Mouse (Mus musculus) mature B cell (primary cell): Measurements from ENCODE around the gene Ippk.

Experiments
- in situ Hi-C: fragments of 300-500 bp; cut with MboI; formaldehyde crosslinking; loops from 2 replicates; pipeline ENCODE4 v1.14.3; 2019

The Ippk gene

DNA sequence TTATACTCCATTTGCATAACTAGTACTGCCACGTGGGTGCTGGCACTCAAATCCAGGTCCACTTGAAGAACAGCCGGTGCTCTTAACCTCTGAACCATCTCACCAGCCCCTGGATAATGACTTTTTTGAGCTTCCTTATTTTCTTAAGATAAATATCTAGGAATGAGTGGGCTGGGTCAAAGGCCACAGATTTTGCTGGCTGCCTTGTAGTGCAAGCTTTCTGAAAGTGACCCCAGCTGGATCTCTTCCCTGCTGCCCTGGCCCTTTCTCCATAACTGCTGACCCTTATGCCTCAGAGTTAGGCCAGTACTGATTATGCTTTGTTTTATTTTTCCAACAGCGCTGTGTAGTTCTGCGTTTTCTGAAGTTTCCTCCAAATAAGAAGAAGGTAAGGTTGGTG is 9.5 kb downstream of the Ippk start:
- in situ Hi-C loops: no loop called here

- in situ Hi-C loops: no loop called here
These were observed 12.4 kb downstream of the Ippk start for GRCm38 (mm10) chr13:49433268-49434029.

- in situ Hi-C loops: no loop called here
These were observed 14.7 kb downstream of the Ippk start for GRCm38 (mm10) chr13:49435745-49436144.

DNA sequence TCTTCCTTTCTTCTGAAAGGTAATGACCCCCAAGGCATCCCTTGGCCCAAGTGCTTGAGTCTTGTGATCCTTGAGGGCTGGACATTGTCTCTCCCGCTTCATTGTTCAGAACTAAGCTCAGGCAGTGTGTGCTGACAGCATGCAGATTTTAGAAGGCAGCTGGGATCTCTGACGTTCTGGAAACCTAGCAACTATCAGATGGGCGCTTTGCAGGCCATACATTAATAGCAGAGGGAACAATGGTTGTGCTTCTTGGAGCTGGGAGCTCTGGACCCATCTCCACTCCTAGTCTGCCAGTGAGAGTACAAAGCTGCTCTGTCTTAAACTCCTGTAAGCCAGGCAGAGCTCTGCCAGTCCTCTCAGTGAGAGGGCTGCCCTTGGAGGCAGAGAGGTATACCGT is 15.1 kb downstream of the Ippk start:
- in situ Hi-C loops: no loop called here

GRCm38 (mm10) chr13:49444451-49444850 is 23.4 kb downstream of the Ippk start:
- in situ Hi-C loops: no loop called here

DNA sequence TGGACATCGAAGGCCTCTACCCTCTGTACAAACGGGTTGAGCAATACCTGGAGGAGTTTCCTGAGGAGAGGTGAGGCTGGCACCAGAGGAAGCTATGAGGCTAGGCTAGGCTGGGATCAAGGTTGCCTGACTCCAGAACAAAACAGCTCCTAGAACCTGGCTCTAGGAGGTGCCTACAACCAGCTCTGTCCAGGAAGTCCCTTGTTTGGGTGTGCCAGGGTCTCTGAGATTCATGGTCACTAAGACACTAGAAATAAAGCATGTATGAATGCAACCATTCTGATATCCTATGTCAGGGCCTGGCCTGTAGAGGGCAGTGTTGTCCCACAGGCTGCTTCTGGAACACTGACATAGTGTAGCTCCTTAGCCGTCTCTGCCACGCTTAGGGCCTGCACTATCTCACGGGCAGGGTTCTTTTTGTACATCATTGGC is 28.3 kb downstream of the Ippk start:
- in situ Hi-C loops: no loop called here

GRCm38 (mm10) chr13:49460276-49460675 is 39.2 kb downstream of the Ippk start:
- in situ Hi-C loops: no loop called here

DNA sequence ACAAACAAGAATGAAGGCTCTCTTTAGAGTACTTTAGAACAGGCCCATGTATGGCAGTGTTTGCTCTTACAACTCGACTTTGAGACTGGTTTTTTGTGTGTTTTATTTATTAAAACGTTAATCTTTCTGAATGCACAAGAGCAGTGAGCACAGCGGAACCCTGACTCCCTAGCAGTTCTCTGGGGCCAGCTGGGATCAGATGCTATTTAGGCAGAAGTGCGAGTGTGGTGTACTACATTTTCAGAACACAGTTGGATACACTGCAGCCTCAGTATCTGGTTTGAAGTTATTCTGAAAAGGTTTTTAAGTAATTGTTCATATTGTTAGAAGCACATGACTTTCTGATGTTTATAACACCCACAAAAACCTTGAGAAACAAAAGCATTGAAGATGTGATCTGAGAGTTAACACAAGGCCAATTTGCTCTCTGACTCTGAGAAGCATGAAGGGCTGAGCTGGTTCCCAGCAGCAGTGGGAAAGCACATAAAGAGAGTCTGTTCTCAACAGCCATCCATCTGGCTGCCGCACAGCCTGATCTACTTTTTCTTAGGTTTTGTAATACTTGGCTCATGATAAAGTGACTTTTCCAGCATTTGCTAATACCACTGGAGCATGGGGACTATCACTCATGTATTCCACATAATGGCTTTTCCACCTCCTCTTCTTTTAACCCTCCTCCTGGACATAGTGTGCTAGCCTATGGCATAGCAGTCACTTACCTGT is 39.8 kb downstream of the Ippk start:
- in situ Hi-C loops: no loop called here

DNA sequence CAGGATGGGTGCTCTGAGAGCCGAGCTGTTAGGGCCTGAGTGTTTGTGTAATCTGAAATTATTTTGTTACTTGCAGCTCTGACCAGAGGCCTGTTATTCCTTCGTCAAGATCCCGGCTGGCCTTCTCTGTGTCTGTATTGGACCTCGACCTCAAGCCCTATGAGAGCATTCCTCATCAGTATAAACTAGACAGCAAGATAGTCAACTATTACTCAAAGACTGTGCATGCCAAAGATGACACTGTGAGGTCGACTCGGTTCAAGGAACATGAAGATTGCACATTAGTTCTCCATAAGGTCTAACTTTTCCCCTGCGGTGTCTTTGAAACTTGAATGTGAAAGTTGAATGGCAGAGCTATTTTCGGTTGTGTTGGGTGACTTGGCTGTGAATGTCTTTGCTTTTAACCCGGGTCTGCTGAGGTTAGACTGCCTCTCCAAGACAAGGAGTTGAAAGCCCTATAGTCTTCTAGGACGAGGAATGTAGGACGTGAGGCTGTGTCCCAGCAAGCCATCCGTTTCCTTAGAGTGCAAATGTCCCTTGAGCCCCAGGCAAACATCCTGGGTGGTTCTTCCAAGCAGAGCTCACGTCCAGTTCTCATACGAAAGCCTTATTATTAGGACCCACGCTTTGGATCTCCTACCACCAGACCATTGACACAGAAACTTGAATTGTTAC is 40.5 kb downstream of the Ippk start:
- in situ Hi-C loops: no loop called here

- in situ Hi-C loops: no loop called here
These were observed 41.9 kb downstream of the Ippk start for GRCm38 (mm10) chr13:49462921-49463320.

DNA sequence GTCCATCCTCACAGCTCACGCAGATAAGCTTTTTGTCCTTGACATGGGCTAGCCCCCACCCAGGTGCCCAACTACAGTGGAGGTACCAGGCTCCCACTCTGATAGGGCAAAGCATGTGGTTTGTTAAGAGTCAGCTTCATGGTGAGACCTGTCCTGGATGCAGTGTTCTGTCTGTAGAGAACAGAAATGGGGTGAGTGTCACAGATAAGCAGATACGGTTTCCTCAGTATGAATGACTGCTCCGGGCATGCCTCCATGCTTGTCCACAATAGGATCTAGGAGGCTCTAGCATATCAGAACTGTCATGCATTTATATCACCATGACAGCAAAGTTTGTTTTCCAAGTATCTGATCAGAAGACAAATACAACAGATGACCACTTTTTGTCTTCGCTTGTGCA is 44.8 kb downstream of the Ippk start:
- in situ Hi-C loops: no loop called here

DNA sequence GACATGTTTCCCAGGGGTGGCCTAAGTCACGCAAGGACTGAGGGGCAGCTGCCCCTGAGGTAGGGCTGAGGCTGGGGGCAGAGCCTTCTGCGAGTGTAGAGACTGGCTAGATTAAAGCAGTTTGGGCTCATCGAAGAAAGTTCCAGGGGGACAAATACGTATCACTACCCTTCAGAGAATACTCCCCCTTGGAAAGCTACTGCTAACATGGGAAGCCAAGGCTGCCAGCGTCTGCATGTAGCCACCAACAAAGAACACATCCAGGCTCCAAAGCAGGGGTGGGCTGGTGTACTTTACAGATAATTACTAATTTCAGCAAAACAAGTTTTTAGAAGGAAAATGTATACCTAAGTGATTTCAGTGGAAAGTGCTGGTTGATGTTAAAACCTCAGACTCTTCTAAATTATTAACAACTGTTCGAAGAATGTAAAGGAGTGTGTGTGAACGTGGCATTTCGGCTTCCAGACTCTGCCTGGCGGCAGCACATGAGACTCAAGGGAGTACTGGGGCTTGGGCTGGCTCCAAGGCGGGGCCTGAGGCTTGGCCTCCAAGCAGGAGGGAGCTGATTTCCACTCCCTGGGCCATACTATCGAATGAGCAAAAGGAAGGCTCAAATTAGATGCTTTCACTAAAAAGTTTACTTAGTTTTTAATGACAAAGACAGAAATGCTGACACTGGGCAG is 45.5 kb downstream of the Ippk start:
- in situ Hi-C loops: no loop called here

- in situ Hi-C loops: no loop called here
These were observed 46.5 kb downstream of the Ippk start for GRCm38 (mm10) chr13:49467585-49467984.

DNA sequence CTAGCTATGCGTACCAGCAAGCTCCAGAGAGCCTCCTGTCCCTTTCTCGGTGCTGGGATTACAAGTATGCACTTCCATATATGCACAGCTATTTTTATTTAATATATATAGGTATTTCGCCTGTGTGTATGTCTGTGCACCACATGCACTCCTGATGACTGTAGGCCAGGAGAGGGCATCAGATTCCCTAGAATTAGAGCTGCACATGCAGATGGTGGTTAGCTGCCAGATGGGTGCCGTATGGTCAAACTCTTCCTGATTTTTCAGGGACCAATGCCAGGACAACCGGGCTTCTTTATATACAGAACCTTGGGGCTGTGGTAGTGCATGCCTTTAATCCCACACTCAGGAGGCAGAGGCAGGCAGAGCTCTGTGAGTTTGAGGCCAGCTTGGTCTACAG is 48.0 kb downstream of the Ippk start:
- in situ Hi-C loops: no loop called here

DNA sequence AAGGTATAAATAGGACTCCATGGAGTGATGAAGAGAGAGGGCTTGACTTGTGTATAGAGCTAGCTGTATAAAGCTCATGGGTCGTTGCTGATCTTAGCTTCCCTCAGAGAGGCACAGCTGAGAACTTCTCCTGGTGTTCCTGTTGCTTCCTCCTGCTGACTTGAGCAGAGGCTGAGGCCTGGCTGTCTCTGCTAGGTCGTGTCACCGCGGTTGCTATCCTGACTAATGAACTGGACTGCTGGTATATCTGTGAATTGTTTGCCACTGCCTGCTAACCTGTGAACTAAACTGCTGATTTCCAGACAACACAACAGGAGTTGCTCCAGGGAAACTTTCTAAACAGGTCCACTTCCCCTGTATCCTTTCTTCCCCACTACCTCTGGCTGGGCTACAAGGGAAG is 49.3 kb downstream of the Ippk start:
- in situ Hi-C loops: no loop called here

GRCm38 (mm10) chr13:49470806-49471205 is 49.8 kb downstream of the Ippk start:
- in situ Hi-C loops: no loop called here

GRCm38 (mm10) chr13:49471981-49472675 is 51.1 kb downstream of the Ippk start:
- in situ Hi-C loops: no loop called here

DNA sequence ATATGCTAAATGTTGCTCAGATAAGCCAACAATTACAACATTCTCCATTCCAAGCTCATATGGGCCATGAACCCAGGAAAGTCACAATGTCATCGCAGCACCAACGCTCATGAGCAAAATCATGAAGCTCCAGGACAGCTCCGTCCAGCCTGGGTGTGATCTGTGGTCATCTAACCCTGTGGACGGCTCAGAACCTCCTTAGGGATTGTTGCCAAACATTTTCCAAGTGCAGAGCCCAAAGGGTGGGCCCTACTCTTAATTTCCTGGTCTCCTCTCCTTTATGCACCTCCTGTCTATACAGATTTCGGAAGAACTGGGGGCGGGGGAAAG is 51.6 kb downstream of the Ippk start:
- in situ Hi-C loops: no loop called here

GRCm38 (mm10) chr13:49477887-49478286 is 56.8 kb downstream of the Ippk start:
- in situ Hi-C loops: no loop called here

DNA sequence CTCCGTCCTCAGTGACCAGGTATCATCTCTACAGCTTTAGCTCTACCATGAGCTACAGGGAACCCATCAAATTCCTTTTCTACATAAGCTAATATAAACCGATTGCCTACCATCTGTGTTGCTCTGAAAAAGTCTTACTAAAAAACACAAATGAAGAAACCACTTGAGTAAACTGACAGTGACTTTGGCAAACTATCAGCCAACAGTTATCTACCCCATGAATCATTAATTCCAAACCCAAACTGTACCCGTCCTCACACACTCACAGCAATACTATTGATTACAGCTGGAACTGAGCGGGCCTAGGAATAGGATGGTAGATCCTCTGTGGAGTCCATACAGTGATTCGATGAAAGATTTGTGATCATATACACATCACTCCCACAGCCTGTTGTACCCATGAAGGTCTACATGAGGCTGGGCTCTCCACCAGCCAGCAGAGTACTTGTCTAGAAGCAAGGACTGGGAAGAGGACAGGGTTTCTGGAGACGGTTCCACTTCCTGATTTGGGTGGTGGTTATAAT is 57.9 kb downstream of the Ippk start:
- in situ Hi-C loops: no loop called here

DNA sequence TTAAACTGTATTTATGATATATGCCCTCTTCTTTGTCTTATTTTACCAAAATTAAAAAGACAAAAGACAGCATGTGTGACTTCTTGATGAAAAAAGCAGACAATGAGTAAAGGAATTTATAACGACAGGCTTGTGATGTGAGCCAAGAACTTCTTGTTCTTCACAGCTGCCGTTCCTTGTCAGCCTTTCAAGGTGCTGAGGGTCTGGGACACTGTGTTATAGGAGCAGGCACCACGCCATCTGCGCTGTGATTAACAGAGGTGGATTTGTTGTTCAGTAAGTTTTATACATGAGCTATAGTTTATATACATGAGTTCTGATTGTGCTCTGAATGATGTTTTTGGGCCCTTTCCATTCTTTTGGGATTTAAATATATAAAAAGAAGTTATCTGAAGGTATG is 58.4 kb downstream of the Ippk start:
- in situ Hi-C loops: no loop called here

- in situ Hi-C loops: no loop called here
These were observed 59.0 kb downstream of the Ippk start for GRCm38 (mm10) chr13:49480057-49480456.
